Mouse (Mus musculus): ENCODE measurements around the gene Pcdh7. TPM values are rescaled to one million over a fixed set of nuclear protein-coding genes. Genes with fewer than 3 reads are reported as not detected.

Gene Pcdh7
- total and polyA plus RNA-seq, 3 experiments: 22.3 to 127 (median 61.2) TPM

GRCm38 (mm10) chr5:57715524-57716400 lies 2.0 kb upstream of the Pcdh7 start:
- ATAC-seq (ENCODE audit: extremely low read depth, insufficient number of reproducible peaks, low FRiP score, poor library complexity, severe bottlenecking) (peak; percentile 38), DNase-seq (ENCODE audit: low spot score) (peak; percentile 67)
- Histone ChIP-seq H3K9me3 (replicated peaks) (no peaks in the 10 kb centered on the region), H3K36me3 (replicated peaks) (peaks cover 16% of the 10 kb centered on the region), H3K4me3 (ENCODE audit: low read depth, low read length) (peak overlapping the region; percentile 95), H3K27me3 (ENCODE audit: insufficient read depth, low read length) (no peaks in the 10 kb centered on the region), H3K4me1 (ENCODE audit: insufficient read depth, low read depth, low read length) (peaks cover 36% of the 10 kb centered on the region)
- no peak for TF ChIP-seq POLR2AphosphoS5 (IDR thresholded peaks at IDR 0.05; ENCODE audit: insufficient replicate concordance, low read depth, low read length)
- no peak for TF ChIP-seq GATA2 (IDR thresholded peaks at IDR 0.05; ENCODE audit: borderline replicate concordance, low read depth, low read length)
- TF ChIP-seq CTCF (IDR thresholded peaks at IDR 0.05; ENCODE audit: low read depth, low read length): no peak
- no peak for TF ChIP-seq TAL1 (conservative IDR thresholded peaks at IDR 0.05; ENCODE audit: low read depth, low read length)

DNA sequence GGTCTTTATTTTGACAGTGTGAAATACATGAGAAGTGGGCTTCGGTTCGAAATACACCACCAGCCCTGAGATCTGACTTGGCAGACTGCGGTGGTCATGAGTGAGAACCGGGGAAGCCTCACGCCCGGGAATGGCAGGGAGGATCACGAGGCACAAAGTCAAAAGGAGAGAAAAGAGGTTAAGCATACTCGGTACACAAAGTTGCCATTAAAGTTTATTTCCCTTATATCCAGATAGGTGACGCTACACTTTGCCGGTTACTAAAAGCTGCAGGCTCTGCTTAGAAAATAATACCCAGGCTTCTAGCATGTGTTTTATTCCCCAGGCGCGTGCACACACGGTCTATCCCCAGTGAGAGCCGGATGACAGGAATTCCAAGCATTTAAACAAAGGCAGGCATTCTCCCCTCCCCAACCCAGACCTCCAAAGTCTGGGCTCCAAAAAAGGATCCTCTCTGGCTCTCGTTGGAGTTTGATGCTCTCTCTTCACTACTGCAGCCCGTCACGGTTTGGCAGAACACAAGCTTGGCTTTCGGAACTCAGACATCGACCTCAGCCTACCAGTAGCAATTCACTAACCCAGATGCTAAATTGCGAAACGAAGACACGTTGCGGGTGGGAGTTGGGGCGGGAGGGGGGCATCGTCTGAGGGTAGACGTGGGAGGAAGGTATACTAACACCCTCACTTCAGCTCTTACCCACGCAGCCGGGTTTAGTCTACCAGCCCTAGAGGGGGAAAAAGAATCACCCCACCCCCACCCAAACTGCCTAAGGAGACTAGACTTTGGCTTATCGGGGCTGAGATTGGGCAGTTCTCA lies 1.1 kb upstream of the Pcdh7 start:
- TF ChIP-seq TAL1 (conservative IDR thresholded peaks at IDR 0.05; ENCODE audit: low read depth, low read length): no peak
- no peak for TF ChIP-seq CTCF (IDR thresholded peaks at IDR 0.05; ENCODE audit: low read depth, low read length)
- TF ChIP-seq POLR2AphosphoS5 (IDR thresholded peaks at IDR 0.05; ENCODE audit: insufficient replicate concordance, low read depth, low read length): no peak
- TF ChIP-seq GATA2 (IDR thresholded peaks at IDR 0.05; ENCODE audit: borderline replicate concordance, low read depth, low read length): no peak
- Histone ChIP-seq H3K4me3 (ENCODE audit: low read depth, low read length) (peak overlapping the region; percentile 95), H3K9me3 (replicated peaks) (no peaks in the 10 kb centered on the region), H3K4me1 (ENCODE audit: insufficient read depth, low read depth, low read length) (peaks cover 45% of the 10 kb centered on the region), H3K36me3 (replicated peaks) (peaks cover 25% of the 10 kb centered on the region), H3K27me3 (ENCODE audit: insufficient read depth, low read length) (no peaks in the 10 kb centered on the region)
- no peak for ATAC-seq (ENCODE audit: extremely low read depth, insufficient number of reproducible peaks, low FRiP score, poor library complexity, severe bottlenecking)
- DNase-seq (ENCODE audit: low spot score): peak; percentile 41

DNA sequence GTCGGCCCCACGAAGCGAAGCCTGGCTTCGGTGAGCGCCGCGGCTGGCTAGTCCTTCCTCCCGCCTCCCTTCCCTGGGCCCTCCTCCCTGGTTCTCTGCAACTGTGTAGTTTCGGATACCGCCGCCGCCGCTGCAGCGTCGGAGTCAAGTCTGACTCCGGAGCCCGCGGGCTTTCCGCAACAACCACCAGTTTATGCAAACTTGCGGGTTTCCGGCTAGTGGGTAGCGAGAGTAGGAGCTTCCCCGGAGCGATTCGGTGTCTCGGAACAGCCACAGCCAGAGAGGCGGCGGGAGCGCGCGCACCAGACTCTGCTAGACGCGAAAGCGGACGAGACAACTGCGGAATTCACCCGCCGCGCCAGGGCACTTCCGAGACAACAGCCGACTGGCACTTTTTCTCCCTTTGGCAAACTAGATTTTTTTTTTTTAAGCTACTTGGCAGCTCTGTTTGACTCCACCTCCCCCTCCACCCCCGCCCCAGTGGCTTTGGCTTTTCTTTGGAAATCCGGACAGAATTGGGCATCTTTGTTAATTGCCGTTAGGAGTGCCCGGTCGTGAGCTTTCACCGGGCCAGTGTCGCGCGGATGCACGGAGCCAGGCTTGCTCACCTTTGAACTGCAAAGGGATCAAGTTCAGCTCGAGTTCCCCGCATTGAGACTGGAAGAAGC lies 395 bp upstream of the Pcdh7 start:
- H3K36me3 ChIP-seq (replicated peaks): peaks cover 31% of the 10 kb centered on the region
- peak overlapping the region; percentile 95 for H3K4me3 ChIP-seq (ENCODE audit: low read depth, low read length)
- ATAC-seq (ENCODE audit: extremely low read depth, insufficient number of reproducible peaks, low FRiP score, poor library complexity, severe bottlenecking): 0 out of 2 replicates have a peak, but pooled peaks have one; percentile 4
- DNase-seq (ENCODE audit: low spot score): peak; percentile 23
- H3K27me3 ChIP-seq (ENCODE audit: insufficient read depth, low read length): no peaks in the 10 kb centered on the region
- H3K4me1 ChIP-seq (ENCODE audit: insufficient read depth, low read depth, low read length): peaks cover 52% of the 10 kb centered on the region
- TF ChIP-seq TAL1 (conservative IDR thresholded peaks at IDR 0.05; ENCODE audit: low read depth, low read length) (no peak), CTCF (IDR thresholded peaks at IDR 0.05; ENCODE audit: low read depth, low read length) (no peak), GATA1 (IDR thresholded peaks at IDR 0.05; ENCODE audit: borderline replicate concordance, low read length) (no peak)
- H3K9me3 ChIP-seq (replicated peaks): no peaks in the 10 kb centered on the region

- Histone ChIP-seq H3K27me3 (ENCODE audit: insufficient read depth, low read length) (no peaks in the 10 kb centered on the region), H3K36me3 (replicated peaks) (peaks cover 31% of the 10 kb centered on the region), H3K4me1 (ENCODE audit: insufficient read depth, low read depth, low read length) (peaks cover 52% of the 10 kb centered on the region), H3K4me3 (ENCODE audit: low read depth, low read length) (peak overlapping the region; percentile 95), H3K9me3 (replicated peaks) (no peaks in the 10 kb centered on the region)
- DNase-seq (ENCODE audit: low spot score): peak; percentile 47
- no peak for ATAC-seq (ENCODE audit: extremely low read depth, insufficient number of reproducible peaks, low FRiP score, poor library complexity, severe bottlenecking)
- TF ChIP-seq POLR2AphosphoS5 (IDR thresholded peaks at IDR 0.05; ENCODE audit: insufficient replicate concordance, low read depth, low read length) (no peak), GATA2 (IDR thresholded peaks at IDR 0.05; ENCODE audit: borderline replicate concordance, low read depth, low read length) (no peak), GATA1 (IDR thresholded peaks at IDR 0.05; ENCODE audit: borderline replicate concordance, low read length) (no peak)
These were observed 1.3 kb downstream of the Pcdh7 start for GRCm38 (mm10) chr5:57718876-57719593.

DNA sequence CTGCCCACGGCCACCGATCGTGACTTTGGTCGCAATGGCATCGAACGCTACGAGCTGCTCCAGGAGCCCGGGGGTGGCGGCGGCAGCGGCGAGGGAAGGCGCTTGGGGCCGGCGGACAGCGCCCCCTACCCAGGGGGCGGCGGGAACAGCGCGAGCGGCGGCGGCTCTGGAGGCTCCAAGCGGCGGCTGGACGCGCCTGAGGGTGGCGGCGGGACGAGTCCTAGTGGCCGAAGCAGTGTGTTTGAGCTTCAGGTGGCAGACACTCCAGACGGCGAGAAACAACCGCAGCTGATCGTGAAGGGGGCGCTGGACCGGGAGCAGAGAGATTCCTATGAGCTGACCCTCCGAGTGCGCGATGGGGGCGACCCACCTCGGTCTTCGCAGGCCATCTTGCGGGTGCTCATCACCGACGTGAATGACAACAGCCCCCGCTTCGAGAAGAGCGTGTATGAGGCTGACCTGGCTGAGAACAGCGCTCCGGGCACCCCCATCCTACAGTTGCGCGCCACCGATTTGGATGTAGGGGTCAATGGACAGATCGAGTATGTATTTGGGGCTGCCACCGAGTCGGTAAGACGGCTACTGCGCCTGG lies 1.9 kb downstream of the Pcdh7 start:
- Histone ChIP-seq H3K4me1 (ENCODE audit: insufficient read depth, low read depth, low read length) (peaks cover 56% of the 10 kb centered on the region), H3K4me3 (ENCODE audit: low read depth, low read length) (peak overlapping the region; percentile 95), H3K9me3 (replicated peaks) (no peaks in the 10 kb centered on the region), H3K36me3 (replicated peaks) (peaks cover 31% of the 10 kb centered on the region), H3K27me3 (ENCODE audit: insufficient read depth, low read length) (no peaks in the 10 kb centered on the region)
- DNase-seq (ENCODE audit: low spot score): peak; percentile 43
- ATAC-seq (ENCODE audit: extremely low read depth, insufficient number of reproducible peaks, low FRiP score, poor library complexity, severe bottlenecking): no peak
- TF ChIP-seq TAL1 (conservative IDR thresholded peaks at IDR 0.05; ENCODE audit: low read depth, low read length) (no peak), CTCF (IDR thresholded peaks at IDR 0.05; ENCODE audit: low read depth, low read length) (peak; percentile 19; the same call in 1 of the 2 replicates), POLR2AphosphoS5 (IDR thresholded peaks at IDR 0.05; ENCODE audit: insufficient replicate concordance, low read depth, low read length) (no peak)
